Mouse (Mus musculus) heart, adult 2 months (tissue): Measurements from ENCODE around the gene Cdhr1.

Source experiments
- CTCF ChIP-seq: fragments of 200-600 bp; IDR thresholded peaks from 2 replicates; pipeline ENCODE4 v1.8.1; 2022; ENCODE audit warnings: antibody characterized with exemption, mild to moderate bottlenecking, moderate library complexity
- POLR2A ChIP-seq: fragments of 200-500 bp; IDR thresholded peaks from 2 replicates; pipeline ENCODE4 v1.6.1; 2011; ENCODE audit warnings: mild to moderate bottlenecking, low read depth, low read length, control low read depth; ENCODE audit not compliant: insufficient read depth

GRCm38 (mm10) chr14:37109975-37110374 is 11.8 kb upstream of the Cdhr1 start:
- no peak for TF ChIP-seq POLR2A
- no peak for TF ChIP-seq CTCF
